In the genomic region with DNA sequence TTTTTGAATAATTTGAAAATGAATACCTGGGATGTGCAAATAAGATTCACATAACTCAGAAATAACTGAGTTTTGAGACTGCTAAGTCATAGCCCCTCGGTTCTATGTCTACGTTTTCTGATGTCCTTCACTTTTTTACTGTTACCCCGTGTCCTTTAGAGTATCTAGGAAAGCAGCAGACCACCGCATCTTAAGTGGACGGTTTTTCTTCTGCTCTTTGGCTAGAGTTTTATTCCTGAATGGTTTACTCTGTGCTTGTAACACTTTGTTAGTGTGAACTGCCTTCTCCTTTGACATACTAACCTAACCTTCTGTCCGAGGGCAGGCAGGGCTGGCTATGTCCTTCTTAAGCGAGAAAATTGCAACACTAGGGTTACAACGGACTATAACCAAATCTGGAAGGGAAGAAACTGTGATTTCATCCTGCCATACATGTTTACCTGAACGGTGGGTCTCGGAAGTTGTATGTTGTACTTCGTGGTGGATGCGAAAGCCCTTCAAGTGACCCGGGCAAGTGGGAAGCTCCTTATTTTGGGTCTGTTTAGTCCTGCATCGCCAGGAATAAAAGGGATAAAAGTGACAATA, we compare ENCODE assay signal across 8 mouse cellular contexts. TPM values are rescaled to one million over a fixed set of nuclear protein-coding genes. Genes with fewer than 3 reads are reported as not detected.
A peak's percentile ranks its signal among the peaks of the same experiment; 100 is the strongest.
DNase-seq lines count a peak whose midpoint lies in the region; ATAC-seq and TF ChIP-seq lines count a peak whose summit lies in the region.

No protein-coding gene starts in this region.

- no peak for TF ChIP-seq CTCF in gastrocnemius, adult 2 months (IDR thresholded peaks at IDR 0.05)

- peaks cover 2% of the 10 kb centered on the region for H3K4me1 ChIP-seq in hindbrain, embryonic 11.5 days (replicated peaks; ENCODE audit: control insufficient read depth, insufficient read depth, low read length)

- peak overlapping the region; percentile 78 for H3K4me2 ChIP-seq in hindbrain, embryonic 11.5 days (replicated peaks; ENCODE audit: low read depth, low read length)

- H3K4me3 ChIP-seq in gastrocnemius, adult 2 months, result peak overlapping the region; percentile 98
- peak overlapping the region; percentile 88 for H3K4me3 ChIP-seq in hindbrain, embryonic 11.5 days (ENCODE audit: low read depth, low read length)

- H3K9ac ChIP-seq in hindbrain, embryonic 11.5 days (ENCODE audit: low read depth, low read length), result peak overlapping the region; percentile 94

- peaks cover 17% of the 10 kb centered on the region for H3K36me3 ChIP-seq in hindbrain, embryonic 11.5 days (ENCODE audit: control insufficient read depth, insufficient read depth, low read length)

- DNase-seq in gastrocnemius, adult 2 months, result no peak
- DNase-seq in gastrocnemius, adult 8-10 months (ENCODE audit: low spot score in 2 of 2), result no peak
- peak; percentile 48 for DNase-seq in NIH3T3 (ENCODE audit: low read depth)
- DNase-seq in hindbrain, embryonic 11.5 days (ENCODE audit: low spot score), result no peak
- DNase-seq in lung, postnatal 10 days, result peak; percentile 36
- no peak for DNase-seq in T-cell, adult 2 months (ENCODE audit: low spot score)
- DNase-seq in gastrocnemius, postnatal 14 days, result no peak

- H3K9me3 ChIP-seq in hindbrain, embryonic 11.5 days (ENCODE audit: control insufficient read depth, low read length), result no peaks in the 10 kb centered on the region

- intact Hi-C loops in gastrocnemius, adult 2 months (cut with DNase I), result no loop called here
- intact Hi-C loops in gastrocnemius, postnatal 14 days (cut with DNase I; ENCODE audit: low total_unique reads), result no loop called here

- WGBS in hindbrain, embryonic 11.5 days, result 9% methylated on average over 14 of the region's 14 CpGs

- no peak for ATAC-seq in hindbrain, embryonic 11.5 days (ENCODE audit: low FRiP score)
- no peak for ATAC-seq in activated CD4-positive, CD25-positive, alpha-beta regulatory T cell, adult 4 months

- H3K27ac ChIP-seq in gastrocnemius, adult 2 months, result peak overlapping the region; percentile 99
- peak overlapping the region; percentile 96 for H3K27ac ChIP-seq in hindbrain, embryonic 11.5 days (ENCODE audit: low read depth, low read length)

- H3K27me3 ChIP-seq in hindbrain, embryonic 11.5 days (ENCODE audit: control insufficient read depth, insufficient read depth, low read length), result no peaks in the 10 kb centered on the region

RNA-seq across cellular contexts. Expression of a gene that starts 0.7 kb away (rescaled TPM):
- 1,000 to 10,000 TPM; 3,630 to 4,350 TPM for total RNA-seq in gastrocnemius, adult 2 months (2021)
- total RNA-seq in gastrocnemius, adult 8-10 months (2022), result 1,000 to 10,000 TPM; 3,387 to 4,149 (median 3,897) TPM
- polyA plus RNA-seq in hindbrain, embryonic 11.5 days (2014; fragmentation: Nextera tagmentation; extraction: Ambion mirVana), result 1,005 and 1,072 TPM in 2 replicates
- 1,000 to 10,000 TPM; 1,760 to 1,971 TPM for polyA plus RNA-seq in activated CD4-positive, CD25-positive, alpha-beta regulatory T cell, adult 4 months (2017; shearing (Covaris generic))
- 1,000 to 10,000 TPM; 3,074 to 3,192 TPM for total RNA-seq in gastrocnemius, postnatal 14 days (2021)

RNA-seq across cellular contexts. Expression of a gene that starts 57.4 kb away (rescaled TPM):
- total RNA-seq in gastrocnemius, adult 2 months (2021), result 10 to 100 TPM in 1 of 2 experiments, 1 to 10 TPM in 1; 6.6 to 10.5 TPM
- total RNA-seq in gastrocnemius, adult 8-10 months (2022), result 10 to 100 TPM in 1 of 4 experiments, 1 to 10 TPM in 3; 5.9 to 12.2 (median 7.2) TPM
- 9.3 and 11.3 TPM in 2 replicates for polyA plus RNA-seq in hindbrain, embryonic 11.5 days (2014; fragmentation: Nextera tagmentation; extraction: Ambion mirVana)
- polyA plus RNA-seq in activated CD4-positive, CD25-positive, alpha-beta regulatory T cell, adult 4 months (2017; shearing (Covaris generic)), result 10 to 100 TPM; 19.4 to 22.7 TPM
- total RNA-seq in gastrocnemius, postnatal 14 days (2021), result 1 to 10 TPM; 7.8 to 9.6 TPM

Comparison
In these comparisons a context has a peak if more than half of its experiments do, and no peak if none do; other contexts are left out.
1. DNase-seq: peak in NIH3T3 (single experiment) and lung, postnatal 10 days (single experiment); none in gastrocnemius, adult 2 months (single experiment), gastrocnemius, adult 8-10 months (0 of 2), hindbrain, embryonic 11.5 days (single experiment), T-cell, adult 2 months (single experiment) and gastrocnemius, postnatal 14 days (single experiment).